Mouse (Mus musculus) MEL (cell line): ENCODE results near the gene Tspan18.

ENCODE experiments used
- CTCF ChIP-seq, 3 experiments: IDR thresholded peaks in 2 of 3; conservative IDR thresholded peaks in 1 of 3; 2 replicates each; pipeline ENCODE4 v1.5.1; 2011 to 2012; ENCODE audit warnings: low read length in 3 of 3, low read depth in 2 of 3, mild to moderate bottlenecking in 2 of 3, improper control_type of control experiment in 1 of 3, inconsistent platforms in 1 of 3, mixed read lengths in 1 of 3, moderate library complexity in 1 of 3; ENCODE audit not compliant: control insufficient read depth in 1 of 3, insufficient read depth in 1 of 3, poor library complexity in 1 of 3, severe bottlenecking in 1 of 3
- ELF1 ChIP-seq: IDR thresholded peaks from 2 replicates; pipeline ENCODE4 v1.6.1; 2014; ENCODE audit warnings: low read depth, mild to moderate bottlenecking, inconsistent platforms, low read length, improper control_type of control experiment, moderate library complexity
- POLR2AphosphoS2 ChIP-seq: IDR thresholded peaks from 2 replicates; pipeline ENCODE4 v1.6.1; 2011; ENCODE audit warnings: low read length, improper control_type of control experiment
- TCF12 ChIP-seq: IDR thresholded peaks from 2 replicates; pipeline ENCODE4 v1.6.1; 2014; ENCODE audit warnings: low read depth, mild to moderate bottlenecking, inconsistent platforms, low read length, improper control_type of control experiment, moderate library complexity
- ZNF384 ChIP-seq: IDR thresholded peaks from 2 replicates; pipeline ENCODE4 v1.6.1; 2012; ENCODE audit warnings: low read depth, mild to moderate bottlenecking, inconsistent platforms, low read length, improper control_type of control experiment

- TF ChIP-seq POLR2AphosphoS2: no peak
- no peak for TF ChIP-seq CTCF (IDR thresholded peaks at IDR 0.05 in 2 of 3, conservative IDR thresholded peaks at IDR 0.05 in 1 of 3; ENCODE audit: control insufficient read depth in 1 of 3, insufficient read depth in 1 of 3, low read depth in 2 of 3, low read length in 3 of 3, poor library complexity in 1 of 3, severe bottlenecking in 1 of 3)
- TF ChIP-seq TCF12: no peak
- no peak for TF ChIP-seq ZNF384
- TF ChIP-seq ELF1: no peak
Measured at GRCm38 (mm10) chr2:93329120-93329519, 5.2 kb downstream of the Tspan18 start.
